Mouse (Mus musculus) midbrain, embryonic 15.5 days (tissue): ENCODE data around the gene Nrxn1. TPM values are rescaled to one million over a fixed set of nuclear protein-coding genes. Genes with fewer than 3 reads are reported as not detected.

Experiments
- ATAC-seq: fragments of 200-750 bp; cut with Nextera tagmentation; replicated peaks from 2 replicates; pipeline ENCODE4 v1.8.0; 2017; ENCODE audit warnings: moderate TSS enrichment
- H3K27ac ChIP-seq: fragments of 300-500 bp; sonication (generic); 2 replicates; pipeline ENCODE4 v1.5.1; 2015; ENCODE audit warnings: mild to moderate bottlenecking, inconsistent platforms
- H3K27me3 ChIP-seq: fragments of 300-500 bp; sonication (generic); replicated peaks from 2 replicates; pipeline ENCODE4 v1.6.1; 2015; ENCODE audit warnings: inconsistent platforms
- H3K36me3 ChIP-seq: fragments of 300-500 bp; sonication (generic); replicated peaks from 2 replicates; pipeline ENCODE4 v1.6.1; 2015; ENCODE audit warnings: inconsistent platforms
- H3K4me1 ChIP-seq: fragments of 300-500 bp; sonication (generic); 2 replicates; pipeline ENCODE4 v1.6.1; 2015; ENCODE audit warnings: inconsistent platforms
- H3K4me2 ChIP-seq: fragments of 300-500 bp; sonication (generic); 2 replicates; pipeline ENCODE4 v1.6.1; 2015; ENCODE audit warnings: inconsistent platforms, mild to moderate bottlenecking, moderate library complexity
- H3K4me3 ChIP-seq: fragments of 300-500 bp; sonication (generic); 2 replicates; pipeline ENCODE4 v1.5.1; 2015; ENCODE audit warnings: mild to moderate bottlenecking, inconsistent platforms
- H3K9ac ChIP-seq: fragments of 300-500 bp; sonication (generic); 2 replicates; pipeline ENCODE4 v1.6.1; 2015; ENCODE audit warnings: mild to moderate bottlenecking, inconsistent platforms
- H3K9me3 ChIP-seq: fragments of 300-500 bp; sonication (generic); 2 replicates; pipeline ENCODE4 v1.6.1; 2016; ENCODE audit warnings: inconsistent platforms
- WGBS: fragments of 180-500 bp; shearing (Covaris S2); methylation state at CpG from one replicate; pipeline ENCODE4 v1.1.7; 2015; ENCODE audit warnings: mixed read lengths; 5-methylcytosine and 5-hydroxymethylcytosine counted together
- polyA plus RNA-seq: library from polyadenylated mRNA; unstranded; fragments of >200 nt; fragmentation: Nextera tagmentation; extraction: Ambion mirVana; gene quantifications from 2 replicates; pipeline ENCODE4 v1.2.1, GENCODE M21; 2015

The Nrxn1 gene
- polyA plus RNA-seq, 1 experiment from 2014 or later, result 210 TPM

DNA sequence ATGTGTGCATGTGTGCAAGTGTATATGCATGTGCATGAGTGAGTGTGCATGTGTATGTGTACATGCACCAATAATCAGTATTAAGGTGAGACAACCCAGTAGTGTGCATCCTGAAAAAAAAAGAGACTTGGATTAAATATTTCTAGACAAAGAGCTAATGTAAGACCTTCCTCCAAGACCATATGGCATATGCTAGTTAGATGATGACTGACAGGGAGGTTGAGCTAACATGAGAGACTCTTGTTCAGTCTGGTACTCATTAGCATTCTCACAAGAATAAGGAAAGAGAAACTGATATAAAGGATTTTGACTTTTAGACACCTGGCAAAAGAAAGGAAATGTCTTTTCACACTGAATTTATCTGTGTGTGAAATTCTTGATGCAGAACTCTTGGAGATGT lies 408.7 kb downstream of the Nrxn1 start:
- no peak for ATAC-seq

DNA sequence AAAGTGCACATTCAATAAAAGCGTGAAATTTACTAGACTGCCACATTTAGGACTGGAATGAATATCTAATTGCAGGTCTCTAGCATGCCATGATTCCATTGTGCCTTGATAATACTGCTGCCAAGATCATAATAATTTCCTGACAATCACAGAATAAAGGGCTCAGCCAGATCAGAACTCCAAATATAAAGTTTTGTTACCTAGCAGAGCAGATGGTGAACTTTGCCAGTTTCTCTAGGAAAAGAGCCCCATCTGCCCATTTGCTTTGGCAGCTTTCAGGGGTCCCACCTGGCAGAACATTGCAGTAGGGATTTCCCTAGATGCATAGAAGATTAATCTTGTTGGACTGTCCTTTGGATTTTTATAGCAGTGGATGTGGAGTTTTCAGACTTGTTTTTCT lies 411.9 kb downstream of the Nrxn1 start:
- no peak overlapping the region for H3K4me3 ChIP-seq
- no peaks in the 10 kb centered on the region for H3K36me3 ChIP-seq
- ATAC-seq, result no peak
- 69% methylated on average over 1 of the region's 1 CpGs for WGBS
- no peaks in the 10 kb centered on the region for H3K4me1 ChIP-seq
- H3K9me3 ChIP-seq, result no peaks in the 10 kb centered on the region
- no peak overlapping the region for H3K9ac ChIP-seq
- no peaks in the 10 kb centered on the region for H3K27me3 ChIP-seq
- no peak overlapping the region for H3K4me2 ChIP-seq
- H3K27ac ChIP-seq, result peak overlapping the region; percentile 25; the same call in 1 of the 2 replicates

More for the DNA sequence above, 408.7 kb downstream of the Nrxn1 start:
- H3K9ac ChIP-seq, result no peak overlapping the region
- H3K4me1 ChIP-seq, result no peaks in the 10 kb centered on the region
- no peaks in the 10 kb centered on the region for H3K9me3 ChIP-seq
- no peaks in the 10 kb centered on the region for H3K27me3 ChIP-seq
- H3K36me3 ChIP-seq, result no peaks in the 10 kb centered on the region
- H3K27ac ChIP-seq, result no peak overlapping the region
- no peak overlapping the region for H3K4me2 ChIP-seq
- no peak overlapping the region for H3K4me3 ChIP-seq

DNA sequence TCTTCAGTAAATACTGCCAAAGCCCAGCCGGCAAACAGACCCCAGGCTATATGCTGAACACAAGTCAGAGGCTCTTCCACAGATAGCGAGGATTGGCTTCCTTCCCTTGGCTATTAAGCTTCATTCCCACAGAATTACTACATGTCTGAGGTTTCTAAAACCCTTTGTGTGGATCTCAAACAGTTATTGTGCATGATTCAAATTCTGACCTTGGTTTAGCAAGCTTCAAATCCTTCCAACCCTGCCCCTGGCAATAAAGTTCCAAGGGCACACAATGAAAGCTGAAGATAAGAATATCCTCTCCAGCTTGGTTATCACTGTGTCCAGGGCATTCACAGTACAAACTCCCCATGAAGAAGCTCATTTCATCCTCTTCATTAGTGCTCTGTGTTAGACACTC lies 416.2 kb downstream of the Nrxn1 start:
- ATAC-seq, result no peak
- no peak overlapping the region for H3K4me2 ChIP-seq
- H3K9me3 ChIP-seq, result no peaks in the 10 kb centered on the region
- H3K36me3 ChIP-seq, result no peaks in the 10 kb centered on the region
- H3K4me3 ChIP-seq, result no peak overlapping the region
- no peaks in the 10 kb centered on the region for H3K27me3 ChIP-seq
- H3K4me1 ChIP-seq, result no peaks in the 10 kb centered on the region
- H3K9ac ChIP-seq, result no peak overlapping the region
- WGBS, result 54% methylated on average over 2 of the region's 2 CpGs
- no peak overlapping the region for H3K27ac ChIP-seq

GRCm38 (mm10) chr17:90662318-90662717 lies 430.6 kb downstream of the Nrxn1 start:
- Histone ChIP-seq H3K36me3 (no peaks in the 10 kb centered on the region), H3K9ac (no peak overlapping the region), H3K4me3 (no peak overlapping the region), H3K4me1 (no peaks in the 10 kb centered on the region), H3K9me3 (no peaks in the 10 kb centered on the region), H3K4me2 (no peak overlapping the region), H3K27ac (no peak overlapping the region), H3K27me3 (no peaks in the 10 kb centered on the region)
- no peak for ATAC-seq
- 84% methylated on average over 2 of the region's 2 CpGs for WGBS

- no peak overlapping the region for H3K9ac ChIP-seq
- H3K4me1 ChIP-seq, result no peaks in the 10 kb centered on the region
- H3K4me3 ChIP-seq, result no peak overlapping the region
- H3K36me3 ChIP-seq, result no peaks in the 10 kb centered on the region
- H3K4me2 ChIP-seq, result no peak overlapping the region
- no peaks in the 10 kb centered on the region for H3K9me3 ChIP-seq
- H3K27ac ChIP-seq, result no peak overlapping the region
- 62% methylated on average over 1 of the region's 1 CpGs for WGBS
- no peaks in the 10 kb centered on the region for H3K27me3 ChIP-seq
- no peak for ATAC-seq
These were observed 438.4 kb downstream of the Nrxn1 start for GRCm38 (mm10) chr17:90654506-90654905.

DNA sequence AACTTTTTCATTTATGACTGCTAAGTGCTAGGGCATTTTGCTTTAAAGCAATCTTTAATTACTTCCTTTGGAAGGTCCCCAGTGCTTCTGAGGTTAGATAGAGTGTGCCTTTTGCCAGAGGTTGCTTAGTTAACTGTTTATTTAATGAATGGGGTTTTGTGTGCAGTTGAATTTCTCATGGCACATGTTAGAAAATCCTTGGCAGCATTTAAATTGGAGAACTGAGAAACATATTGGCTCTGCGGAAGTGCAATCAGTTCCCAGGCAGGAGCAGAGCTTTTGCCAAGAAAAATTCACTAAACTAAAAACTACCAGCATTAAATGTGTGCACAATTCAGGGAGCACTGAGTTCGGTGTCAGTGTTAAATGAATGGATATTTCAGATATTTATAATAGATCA lies 439.5 kb downstream of the Nrxn1 start:
- 76% methylated on average over 2 of the region's 2 CpGs for WGBS
- Histone ChIP-seq H3K9ac (no peak overlapping the region), H3K27ac (no peak overlapping the region)

DNA sequence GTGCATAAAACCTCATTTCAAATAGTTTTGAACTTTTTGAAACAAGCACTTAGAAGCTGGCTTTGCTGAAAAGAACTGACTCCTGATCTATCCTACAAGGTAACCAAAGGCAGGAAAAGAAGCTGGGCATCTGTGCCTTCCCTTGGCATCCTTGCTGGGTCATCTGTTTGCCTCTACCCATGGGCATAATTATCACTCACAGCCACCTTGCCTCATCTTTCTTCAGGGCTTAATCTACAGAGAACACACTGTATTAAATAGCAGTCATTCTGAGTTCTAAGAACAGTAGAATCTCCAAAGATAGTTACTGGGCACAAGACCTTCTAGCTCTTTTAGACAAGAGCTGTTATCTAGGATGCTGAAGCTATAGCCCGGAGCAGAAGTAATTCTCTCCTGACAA lies 442.6 kb downstream of the Nrxn1 start:
- Histone ChIP-seq H3K27ac (no peak overlapping the region), H3K9ac (no peak overlapping the region), H3K36me3 (no peaks in the 10 kb centered on the region), H3K4me2 (no peak overlapping the region), H3K4me1 (no peaks in the 10 kb centered on the region), H3K27me3 (no peaks in the 10 kb centered on the region), H3K4me3 (no peak overlapping the region), H3K9me3 (no peaks in the 10 kb centered on the region)
- 79% methylated on average over 1 of the region's 1 CpGs for WGBS
- ATAC-seq, result no peak

More for the DNA sequence above, 439.5 kb downstream of the Nrxn1 start:
- Histone ChIP-seq H3K4me2 (no peak overlapping the region), H3K4me3 (no peak overlapping the region), H3K4me1 (no peaks in the 10 kb centered on the region), H3K27me3 (no peaks in the 10 kb centered on the region), H3K9me3 (no peaks in the 10 kb centered on the region), H3K36me3 (no peaks in the 10 kb centered on the region)
- no peak for ATAC-seq

- Histone ChIP-seq H3K9ac (no peak overlapping the region), H3K27me3 (no peaks in the 10 kb centered on the region), H3K4me2 (no peak overlapping the region), H3K9me3 (no peaks in the 10 kb centered on the region), H3K4me3 (no peak overlapping the region), H3K36me3 (no peaks in the 10 kb centered on the region), H3K4me1 (no peaks in the 10 kb centered on the region), H3K27ac (no peak overlapping the region)
- 79% methylated on average over 2 of the region's 2 CpGs for WGBS
- no peak for ATAC-seq
These were observed 453.8 kb downstream of the Nrxn1 start for GRCm38 (mm10) chr17:90638970-90639524.

- no peaks in the 10 kb centered on the region for H3K27me3 ChIP-seq
- H3K4me3 ChIP-seq, result no peak overlapping the region
- no peaks in the 10 kb centered on the region for H3K36me3 ChIP-seq
- no peak overlapping the region for H3K4me2 ChIP-seq
- H3K27ac ChIP-seq, result no peak overlapping the region
- 0 out of 2 replicates have a peak, but pooled peaks have one; percentile 39 for ATAC-seq
- H3K9ac ChIP-seq, result no peak overlapping the region
- no peaks in the 10 kb centered on the region for H3K4me1 ChIP-seq
- H3K9me3 ChIP-seq, result no peaks in the 10 kb centered on the region
- 88% methylated on average over 4 of the region's 4 CpGs for WGBS
These were observed 454.6 kb downstream of the Nrxn1 start for GRCm38 (mm10) chr17:90638183-90638727.

GRCm38 (mm10) chr17:90631371-90631770 lies 461.5 kb downstream of the Nrxn1 start:
- 41% methylated on average over 2 of the region's 2 CpGs for WGBS
- H3K27ac ChIP-seq, result 0 out of 2 replicates have a peak overlapping the region, but pooled peaks have one; percentile 8
- H3K4me3 ChIP-seq, result no peak overlapping the region

DNA sequence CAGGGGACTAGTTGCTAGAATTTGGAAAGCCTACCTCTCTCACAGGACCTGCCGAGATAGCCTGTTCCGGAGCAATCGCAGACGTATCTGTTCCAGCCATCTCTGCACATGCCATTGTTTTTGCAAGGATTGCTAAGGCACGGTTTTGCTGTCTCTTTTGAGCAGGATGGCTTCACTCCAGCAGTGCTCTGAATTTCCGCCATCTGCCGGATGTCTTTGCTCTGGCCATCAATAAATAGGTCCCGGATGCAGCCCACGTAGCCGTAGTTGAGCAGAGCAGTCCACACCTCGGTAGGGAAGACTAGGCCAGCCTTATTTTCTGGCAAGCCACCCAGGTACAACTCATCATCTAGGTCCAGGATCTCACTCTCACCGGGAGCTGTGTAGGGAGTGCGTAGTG lies 463.0 kb downstream of the Nrxn1 start:
- WGBS, result 78% methylated on average over 13 of the region's 13 CpGs
- no peaks in the 10 kb centered on the region for H3K36me3 ChIP-seq
- no peaks in the 10 kb centered on the region for H3K9me3 ChIP-seq
- ATAC-seq, result no peak
- no peak overlapping the region for H3K4me3 ChIP-seq
- H3K27ac ChIP-seq, result no peak overlapping the region
- H3K27me3 ChIP-seq, result no peaks in the 10 kb centered on the region
- H3K4me2 ChIP-seq, result no peak overlapping the region
- H3K9ac ChIP-seq, result no peak overlapping the region
- H3K4me1 ChIP-seq, result no peaks in the 10 kb centered on the region

More at GRCm38 (mm10) chr17:90631371-90631770, 461.5 kb downstream of the Nrxn1 start:
- Histone ChIP-seq H3K9me3 (no peaks in the 10 kb centered on the region), H3K4me1 (no peaks in the 10 kb centered on the region), H3K36me3 (no peaks in the 10 kb centered on the region), H3K4me2 (no peak overlapping the region), H3K27me3 (no peaks in the 10 kb centered on the region), H3K9ac (no peak overlapping the region)
- ATAC-seq, result no peak

GRCm38 (mm10) chr17:90628469-90628868 lies 464.4 kb downstream of the Nrxn1 start:
- Histone ChIP-seq H3K27me3 (no peaks in the 10 kb centered on the region), H3K4me3 (no peak overlapping the region), H3K4me1 (no peaks in the 10 kb centered on the region), H3K9ac (no peak overlapping the region), H3K9me3 (no peaks in the 10 kb centered on the region), H3K36me3 (no peaks in the 10 kb centered on the region), H3K27ac (no peak overlapping the region), H3K4me2 (no peak overlapping the region)
- ATAC-seq, result peak; percentile 84
- WGBS, result 11% methylated on average over 2 of the region's 2 CpGs

DNA sequence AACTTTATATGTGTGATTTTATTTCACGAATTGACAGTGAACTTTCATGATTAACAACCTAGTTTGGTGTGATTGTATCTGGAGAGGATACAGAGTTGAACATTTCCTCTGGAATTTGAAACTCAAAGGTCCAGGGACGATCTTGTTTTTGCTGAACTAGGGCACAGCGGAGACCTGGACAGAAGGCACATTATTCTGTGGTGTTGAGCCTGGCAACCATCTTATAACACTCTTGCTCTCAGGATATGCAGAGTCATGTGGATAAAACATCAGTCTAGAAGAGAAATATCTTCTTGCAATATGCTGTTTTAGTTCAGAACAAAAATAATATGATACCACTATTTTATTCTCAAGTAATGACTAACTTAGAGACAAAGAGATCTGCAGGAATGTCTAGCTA lies 464.9 kb downstream of the Nrxn1 start:
- H3K4me3 ChIP-seq, result no peak overlapping the region
- no peaks in the 10 kb centered on the region for H3K4me1 ChIP-seq
- H3K27me3 ChIP-seq, result no peaks in the 10 kb centered on the region
- no peaks in the 10 kb centered on the region for H3K36me3 ChIP-seq
- 0 out of 2 replicates have a peak, but pooled peaks have one; percentile 31 for ATAC-seq
- peak overlapping the region; percentile 53; the same call in 1 of the 2 replicates for H3K27ac ChIP-seq
- no peaks in the 10 kb centered on the region for H3K9me3 ChIP-seq
- no peak overlapping the region for H3K9ac ChIP-seq
- H3K4me2 ChIP-seq, result no peak overlapping the region
- 72% methylated on average over 3 of the region's 3 CpGs for WGBS
